Mouse (Mus musculus) left cerebral cortex, postnatal 14 days (tissue): Measurements from ENCODE around the gene Vdr. TPM values are rescaled to one million over a fixed set of nuclear protein-coding genes. Genes with fewer than 3 reads are reported as not detected.
"Not testable (repeated sequence)": the region's sequence is repeated elsewhere in the genome, so short reads cannot be mapped to it uniquely, and the experiment has no call there.

Experiments
- DNase-seq, 2 experiments: peaks; one replicate each; pipeline ENCODE4 v3.0.0; 2021 to 2022; ENCODE audit warnings: low spot score in 2 of 2, mixed read lengths in 1 of 2
- intact Hi-C: fragments of 180-260 bp; cut with DNase I; formaldehyde crosslinking; loops from one replicate; pipeline ENCODE4 v1.15.1; 2025
- total RNA-seq, 2 experiments: library from RNA; stranded (reverse); gene quantifications; 2 replicates each; pipeline ENCODE4 v1.2.3; 2021

Vdr gene
- total RNA-seq, 2 experiments from 2014 or later: 0.13 TPM

DNA sequence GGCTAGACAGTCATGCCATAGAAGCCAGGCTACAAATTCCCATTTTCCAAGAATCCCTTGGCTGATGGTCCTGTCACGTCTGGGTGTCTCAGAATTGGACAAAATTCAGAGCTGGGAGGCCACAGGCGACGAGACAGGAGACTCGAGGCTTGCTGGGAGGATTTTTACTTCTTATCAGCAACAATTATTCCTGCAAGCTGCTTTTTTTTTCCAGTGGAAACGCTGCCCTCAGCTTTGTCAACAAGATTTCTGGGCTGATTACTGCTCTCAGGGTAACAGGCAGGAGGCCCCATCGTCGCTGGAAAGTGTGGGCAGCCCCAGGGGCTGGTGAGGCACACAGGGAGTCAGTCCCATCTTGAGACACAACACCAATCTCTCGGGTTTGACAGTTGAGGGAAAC lies 17.9 kb downstream of the Vdr start:
- intact Hi-C loops: no loop called here
- DNase-seq: no peak

DNA sequence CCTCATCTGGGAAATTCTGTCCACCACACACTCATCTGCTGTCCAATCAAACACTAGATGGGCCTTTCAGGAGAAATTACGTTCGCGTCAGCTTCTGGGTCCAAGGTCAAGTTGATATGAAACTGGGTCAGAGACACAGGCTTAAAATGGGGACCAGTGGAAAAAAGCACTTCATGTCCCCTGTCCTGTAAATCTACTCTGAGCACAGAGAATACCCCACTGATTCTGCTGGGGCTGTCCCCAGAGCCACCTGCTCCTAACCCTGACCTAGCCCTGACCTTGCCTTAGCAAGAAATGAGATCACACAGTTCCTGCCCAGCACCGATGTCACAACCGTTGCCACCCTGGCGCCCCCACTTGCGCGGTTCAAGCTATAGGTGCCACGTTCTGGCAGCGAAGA lies 20.0 kb downstream of the Vdr start:
- intact Hi-C loops: no loop called here

DNA sequence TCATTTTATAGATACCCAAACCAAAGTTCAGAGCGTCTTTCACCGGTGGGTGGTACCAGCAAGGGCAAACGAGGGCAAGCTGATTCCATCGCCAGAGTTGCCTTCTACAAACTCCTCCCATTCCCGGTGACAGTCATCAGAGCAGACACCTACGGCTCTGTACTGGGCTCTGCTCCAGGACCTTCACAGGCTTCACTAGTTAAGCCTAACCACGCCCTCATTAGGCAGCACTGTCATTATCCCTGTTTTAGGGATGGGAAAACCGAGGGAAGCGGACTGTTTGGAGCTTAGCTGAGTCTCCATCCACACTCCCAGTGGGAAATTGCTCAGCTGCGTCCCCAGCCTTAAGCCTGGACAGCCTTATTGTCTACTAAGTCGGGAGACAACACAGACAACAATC lies 20.4 kb downstream of the Vdr start:
- intact Hi-C loops: no loop called here
- DNase-seq: peak in 1 of 2 experiments; percentile 28

More for the DNA sequence above, 20.0 kb downstream of the Vdr start:
- DNase-seq: no peak

DNA sequence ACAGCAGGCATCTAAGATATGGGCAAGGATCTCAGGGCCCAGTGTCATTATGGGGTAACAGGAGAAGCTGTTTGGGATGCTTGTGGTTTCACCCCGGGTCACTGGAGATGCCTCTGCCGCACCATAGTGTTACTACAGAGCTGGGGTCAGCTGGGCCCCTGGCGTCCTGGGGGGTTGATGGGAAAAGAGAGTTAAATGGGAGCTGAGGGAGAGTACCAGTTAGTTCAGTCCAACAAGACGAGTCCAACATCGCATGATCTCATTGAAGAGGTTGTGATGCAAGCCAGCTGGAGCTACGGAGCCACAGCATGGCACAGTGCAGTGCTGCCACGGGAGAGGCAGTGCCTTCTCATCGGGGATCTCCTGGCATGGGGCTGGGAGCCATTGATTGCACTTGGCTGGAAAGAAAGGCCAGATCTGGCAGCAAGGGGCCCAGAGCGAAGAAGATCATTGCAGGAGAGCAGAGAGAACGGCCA lies 22.9 kb downstream of the Vdr start:
- DNase-seq: no peak
- intact Hi-C loops: no loop called here

DNA sequence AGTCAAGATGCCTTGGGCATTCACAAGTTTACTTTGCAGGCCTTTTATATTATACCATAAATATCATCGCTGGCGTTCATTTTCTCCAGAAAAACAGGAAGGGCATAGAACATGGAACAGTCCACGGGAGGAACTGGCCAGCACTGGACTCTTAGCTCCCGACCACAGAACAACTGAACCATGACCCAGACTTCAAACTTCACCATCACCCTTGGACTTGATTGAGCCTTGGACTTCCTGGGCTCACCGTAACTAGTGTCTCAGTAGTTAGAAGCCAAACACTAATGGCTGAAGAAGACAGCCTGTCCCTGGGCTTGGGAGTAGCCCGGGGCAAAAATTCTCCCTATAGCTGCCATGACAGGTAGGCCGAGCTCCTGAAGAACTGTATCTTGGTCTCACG lies 29.0 kb downstream of the Vdr start:
- intact Hi-C loops: no loop called here
- no peak for DNase-seq

DNA sequence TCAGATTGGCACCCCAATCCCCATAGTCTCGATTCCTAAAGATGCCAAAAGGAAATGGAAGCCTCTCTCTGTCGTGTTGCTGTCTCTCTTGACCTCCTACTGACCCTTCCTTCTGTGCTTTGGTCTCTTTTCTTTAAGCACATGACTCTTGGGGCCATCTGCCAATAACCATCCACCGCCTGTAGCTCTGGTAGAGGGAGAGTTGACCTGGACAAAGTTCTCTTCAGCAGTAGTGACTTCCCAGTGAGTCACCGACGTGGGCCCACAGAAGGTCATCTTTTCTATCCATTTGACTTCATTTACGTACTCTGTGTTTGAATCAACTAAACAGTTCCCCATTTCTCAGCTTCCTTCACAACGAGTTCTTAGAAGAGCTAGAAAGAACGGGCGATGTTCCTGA lies 30.0 kb downstream of the Vdr start:
- no peak for DNase-seq

DNA sequence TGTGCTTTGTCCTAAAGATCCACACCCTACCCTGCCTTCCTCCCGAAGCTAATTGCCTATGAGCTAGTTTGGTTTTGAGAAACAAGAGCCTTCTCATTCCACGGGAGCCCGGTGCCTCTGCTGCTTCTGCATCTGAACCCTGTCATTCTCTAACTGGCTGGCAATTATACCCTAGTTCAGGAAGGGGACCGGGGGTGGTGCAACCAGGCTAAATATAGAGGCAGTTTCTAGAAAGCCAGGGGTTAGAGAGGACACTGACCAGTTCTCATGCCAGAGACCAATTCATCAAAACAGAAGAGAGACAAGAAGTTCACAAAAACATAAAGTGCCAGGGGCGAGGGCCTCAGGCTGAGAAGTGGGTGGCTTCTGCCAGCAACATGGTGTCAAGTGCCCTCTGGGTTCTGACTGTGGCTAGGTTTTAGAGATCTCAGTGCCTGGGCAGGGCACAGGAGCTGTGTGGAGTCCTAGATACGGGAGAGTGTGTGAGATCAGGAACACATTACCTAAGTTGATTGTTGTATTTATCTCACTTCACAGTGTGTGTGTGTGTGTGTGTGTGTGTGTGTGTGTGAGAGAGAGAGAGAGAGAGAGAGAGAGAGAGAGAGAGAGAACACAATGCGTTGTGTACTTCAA lies 31.6 kb downstream of the Vdr start:
- no peak for DNase-seq
- intact Hi-C loops: no loop called here

More for the DNA sequence above, 30.0 kb downstream of the Vdr start:
- intact Hi-C loops: no loop called here

DNA sequence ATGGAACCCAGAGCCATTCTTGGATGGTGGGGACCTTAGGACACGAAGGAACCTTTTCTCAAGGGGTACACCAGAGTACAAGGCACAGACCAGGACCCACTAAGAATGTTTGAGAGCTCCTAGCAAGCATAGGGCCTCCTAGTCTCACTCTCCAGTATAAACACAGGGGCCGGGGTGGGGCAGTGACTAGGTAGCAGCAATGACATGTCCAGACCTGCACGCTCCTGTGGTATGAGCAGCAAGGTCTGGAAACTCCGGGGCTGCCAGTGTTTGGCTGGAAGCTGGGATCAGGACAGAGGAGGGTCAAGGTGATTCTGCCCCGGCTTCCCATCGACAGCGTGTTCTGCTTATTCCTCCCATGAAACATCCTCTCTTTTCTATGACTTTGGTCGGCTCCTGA lies 34.6 kb downstream of the Vdr start:
- intact Hi-C loops: no loop called here
- no peak for DNase-seq

DNA sequence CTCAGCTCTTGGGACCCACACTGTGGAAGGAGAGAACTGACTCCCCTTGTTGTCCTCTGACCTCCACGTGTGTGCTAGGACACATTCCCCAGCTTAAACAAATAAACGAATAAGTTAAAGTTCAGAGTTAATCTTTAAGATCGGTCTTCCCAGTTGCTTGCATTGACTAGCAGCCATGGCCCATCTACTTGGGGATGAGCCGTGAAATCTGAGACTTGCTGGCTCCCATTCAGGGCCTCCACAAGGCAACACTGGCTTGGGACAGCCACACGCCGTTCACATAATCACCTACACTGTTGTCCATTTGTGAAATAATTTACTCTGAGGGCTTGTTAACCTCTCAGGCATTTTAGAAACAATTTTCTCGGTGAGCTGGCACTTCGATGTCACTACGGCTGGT lies 36.7 kb downstream of the Vdr start:
- intact Hi-C loops: no loop called here
- no peak for DNase-seq

DNA sequence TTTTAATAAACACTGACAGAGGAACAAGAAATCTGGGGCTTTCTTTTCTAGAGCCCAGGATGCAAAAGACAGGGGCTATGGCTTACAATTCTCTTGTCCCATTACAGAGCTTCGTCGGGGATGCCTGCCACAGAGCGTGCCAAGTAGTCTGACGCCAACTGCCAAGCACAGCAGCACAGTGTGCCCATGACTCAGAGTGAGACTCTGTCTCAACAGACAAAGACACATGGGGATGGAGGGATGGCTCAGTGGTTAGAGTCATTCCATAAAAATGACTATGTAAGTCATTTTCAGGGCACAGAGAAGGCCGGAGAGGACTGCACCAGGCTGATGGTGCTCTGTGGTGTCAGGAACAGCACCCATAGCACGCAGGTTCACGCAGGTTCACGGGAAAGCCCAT lies 38.3 kb downstream of the Vdr start:
- intact Hi-C loops: no loop called here
- DNase-seq: peak; percentile 21 to 69

DNA sequence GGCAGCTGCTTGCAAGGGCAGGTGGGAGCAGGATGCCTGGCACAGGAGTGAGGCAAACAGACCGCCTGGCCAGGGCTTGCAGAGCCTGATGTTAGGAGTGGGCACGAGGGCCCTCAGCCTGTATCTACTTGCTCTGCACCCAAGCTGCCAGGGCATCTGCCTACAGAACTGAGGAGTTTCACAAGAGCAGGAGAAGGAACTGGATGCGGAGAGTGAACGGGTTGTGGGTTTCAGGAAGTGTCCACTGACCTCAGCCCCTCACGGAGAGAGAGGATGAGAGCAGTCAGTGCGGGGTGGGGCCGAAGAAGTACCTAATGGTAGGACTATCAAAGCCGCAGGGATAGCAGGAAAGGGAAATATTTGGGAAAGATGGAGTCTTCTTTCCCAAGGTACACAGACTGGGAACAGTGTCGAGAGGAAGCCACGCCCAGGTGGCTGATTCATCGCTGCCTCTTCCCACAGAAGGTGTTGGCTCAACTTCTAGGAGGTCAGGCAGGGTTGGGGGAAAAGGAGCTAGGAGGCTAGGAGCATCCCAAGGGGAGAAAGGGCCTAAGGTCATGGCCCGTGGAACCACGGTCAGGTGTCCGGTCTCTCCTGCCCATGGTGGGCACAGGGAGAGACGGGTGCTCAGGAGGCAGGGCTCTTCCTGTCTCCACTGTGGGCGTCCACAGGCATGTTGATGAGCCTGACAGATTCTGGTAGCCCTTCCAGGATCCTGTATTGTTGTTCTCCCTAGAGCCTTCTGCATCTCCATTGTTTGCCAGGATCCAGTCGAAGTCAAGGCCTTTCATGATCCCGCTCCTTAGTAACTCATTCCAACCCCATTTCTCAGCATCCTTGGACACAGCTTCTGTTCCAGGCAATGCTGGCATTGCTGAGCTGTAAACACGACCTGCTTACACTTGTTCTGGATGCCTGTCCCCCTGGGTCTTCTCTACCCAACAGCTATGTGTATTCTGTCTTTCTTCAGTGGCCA lies 39.1 kb downstream of the Vdr start:
- intact Hi-C loops: no loop called here
- no peak for DNase-seq

DNA sequence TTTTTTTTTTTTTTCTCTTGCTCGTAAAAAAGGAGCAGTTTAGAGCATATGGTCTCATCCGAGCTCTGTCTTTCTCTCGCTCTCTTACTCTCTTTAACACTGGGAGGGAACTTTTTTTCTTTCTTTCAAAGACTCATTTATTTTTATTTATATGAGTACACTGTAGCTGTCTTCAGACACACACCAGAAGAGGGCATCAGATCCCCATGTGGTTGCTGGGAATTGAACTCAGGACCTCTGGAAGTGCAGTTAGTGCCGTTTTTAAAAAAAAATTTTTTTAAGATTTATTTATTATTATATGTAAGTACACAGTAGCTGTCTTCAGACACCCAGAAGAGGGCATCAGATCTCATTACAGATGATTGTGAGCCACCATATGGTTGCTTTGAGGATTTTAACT lies 40.3 kb downstream of the Vdr start:
- DNase-seq, intact Hi-C loops: not testable (repeated sequence)

DNA sequence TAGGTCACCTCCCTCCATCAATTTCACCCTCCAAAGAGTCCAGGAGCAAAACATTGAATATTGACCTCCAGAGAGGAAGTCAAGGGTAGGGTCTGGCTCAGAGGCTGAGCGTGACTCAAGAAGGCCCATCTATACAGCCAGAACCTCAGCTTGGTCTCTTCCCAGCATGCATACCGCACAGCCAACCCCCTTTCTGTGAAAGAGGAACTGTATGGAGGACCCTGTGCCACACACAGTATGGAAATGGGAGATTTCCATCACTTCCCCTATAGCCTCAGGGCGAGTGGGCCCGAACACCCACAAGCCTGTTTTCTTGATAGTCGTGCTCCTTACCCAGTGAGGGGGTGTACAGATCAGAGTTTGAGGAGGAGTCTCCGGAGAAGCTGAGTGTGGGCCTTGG lies 41.4 kb downstream of the Vdr start:
- intact Hi-C loops: no loop called here
- DNase-seq: no peak

DNA sequence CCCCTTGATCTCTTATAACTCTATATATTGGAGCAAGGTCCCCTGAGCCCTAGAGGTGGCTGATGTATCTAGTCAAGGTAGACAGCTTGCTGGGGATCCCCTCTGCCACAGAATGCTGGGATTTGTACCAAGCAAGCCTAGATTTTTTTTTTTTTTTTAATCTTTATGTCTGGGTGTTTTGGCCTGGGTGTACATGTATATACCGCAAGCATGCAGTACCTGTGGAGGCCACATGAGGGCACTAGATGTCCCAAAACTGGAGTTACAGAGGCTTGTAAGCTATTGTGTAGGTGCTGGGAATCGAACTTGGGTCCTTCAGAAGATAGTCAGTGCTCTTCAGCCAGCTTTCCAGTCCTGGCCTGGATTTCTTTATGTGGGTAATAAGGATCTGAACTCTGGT lies 44.4 kb downstream of the Vdr start:
- intact Hi-C loops: no loop called here
- no peak for DNase-seq

DNA sequence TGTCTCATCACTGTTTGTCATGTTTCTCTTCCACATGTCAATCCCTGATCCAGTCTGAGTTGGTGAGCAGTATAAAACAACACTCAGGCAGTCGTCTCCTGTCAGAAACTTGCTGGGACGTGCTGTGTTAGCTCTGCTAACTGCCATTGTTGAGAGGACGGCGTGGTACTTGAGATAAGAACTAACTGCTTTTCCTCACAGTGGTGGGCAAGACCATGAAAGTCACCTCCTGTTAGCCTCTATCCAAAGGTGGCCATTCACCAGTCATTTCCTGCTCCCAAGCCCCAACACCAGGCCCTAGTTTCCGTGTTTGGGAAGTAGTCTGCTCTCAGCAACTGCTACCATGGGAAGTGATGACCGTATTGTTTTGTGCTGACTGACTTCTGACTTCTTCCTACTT lies 45.3 kb downstream of the Vdr start:
- intact Hi-C loops: no loop called here

DNA sequence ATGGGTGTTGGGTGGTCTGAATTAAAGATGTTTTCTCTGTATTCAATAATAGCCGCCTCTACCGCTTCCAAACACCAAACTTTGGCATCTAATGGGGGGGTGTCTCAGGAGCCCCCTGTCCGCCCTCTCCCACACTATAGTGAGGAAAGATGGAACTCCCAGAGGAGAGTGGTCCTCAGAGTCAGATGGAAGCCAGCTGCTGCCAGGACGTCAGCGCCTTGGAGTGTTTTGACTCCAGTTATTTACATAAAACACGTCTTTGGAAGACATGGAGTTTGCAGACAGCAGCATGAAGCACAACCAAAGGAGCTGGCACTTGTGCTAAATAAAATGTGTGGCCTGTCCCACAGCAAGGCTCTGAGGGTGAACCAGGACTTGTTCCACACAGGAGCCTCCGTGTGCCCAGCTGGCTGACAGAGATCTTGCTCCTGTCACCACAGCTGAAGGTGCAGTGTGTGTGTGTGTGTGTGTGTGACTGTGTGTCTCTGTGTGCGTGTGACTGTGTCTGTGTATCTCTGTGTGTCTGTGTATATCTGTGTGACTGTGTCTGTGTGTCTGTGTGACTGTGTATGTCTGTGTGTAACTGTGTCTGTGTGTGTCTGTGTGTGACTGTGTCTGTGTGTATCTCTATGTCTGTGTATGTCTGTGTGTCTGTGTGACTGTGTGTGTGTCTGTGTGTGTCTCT lies 45.9 kb downstream of the Vdr start:
- intact Hi-C loops: no loop called here
- DNase-seq: no peak

More for the DNA sequence above, 45.3 kb downstream of the Vdr start:
- no peak for DNase-seq

DNA sequence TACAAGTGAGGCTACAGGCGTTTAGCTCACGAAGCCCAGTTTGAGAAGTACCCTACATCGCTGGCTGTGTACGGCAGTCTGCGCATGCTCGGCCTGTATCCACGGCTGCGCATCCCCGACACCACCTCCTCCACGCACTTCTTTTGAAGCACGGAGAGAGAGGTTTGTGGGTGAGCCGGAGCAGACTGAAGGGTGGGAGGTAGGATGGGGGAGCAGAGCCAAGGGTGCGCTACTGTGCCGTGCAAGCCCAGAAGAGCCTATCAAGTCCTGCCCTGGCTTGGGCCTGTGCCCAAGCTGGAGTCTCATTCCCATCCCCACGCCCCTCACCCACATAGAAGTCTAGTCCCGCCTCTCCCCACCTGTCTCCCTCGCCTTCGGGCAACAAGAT lies 46.9 kb downstream of the Vdr start:
- intact Hi-C loops: no loop called here
- DNase-seq: peak; percentile 63 to 71

DNA sequence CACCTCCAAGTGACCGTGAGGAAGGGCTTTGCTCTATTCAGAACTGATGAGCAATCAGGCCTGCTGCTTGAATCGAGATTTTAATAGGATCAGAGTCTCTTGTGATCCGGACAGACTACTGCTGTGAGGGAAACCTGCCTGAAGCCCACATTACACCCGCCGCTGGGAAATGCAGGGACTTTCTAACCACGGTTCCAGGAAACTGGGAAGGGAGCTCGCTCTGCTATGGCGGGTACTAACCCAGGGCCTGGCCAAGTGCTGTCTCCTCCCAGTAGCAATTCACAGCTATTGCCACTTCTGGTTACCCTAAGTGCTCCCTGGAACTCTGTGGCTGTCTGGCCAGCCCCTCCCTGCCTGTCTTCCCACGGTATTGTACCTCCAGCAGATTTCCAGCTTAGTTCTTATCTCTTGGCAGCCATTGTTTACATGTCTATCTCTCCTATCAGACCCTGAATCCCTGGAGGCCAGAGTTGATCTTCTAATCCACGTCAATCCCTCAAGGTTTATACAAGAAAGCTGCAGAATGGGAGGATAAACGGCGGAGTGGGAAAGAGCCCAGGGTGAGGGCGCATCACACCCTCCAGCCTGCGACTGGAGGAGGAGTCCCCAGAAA lies 47.4 kb downstream of the Vdr start:
- intact Hi-C loops: no loop called here
- DNase-seq: no peak

DNA sequence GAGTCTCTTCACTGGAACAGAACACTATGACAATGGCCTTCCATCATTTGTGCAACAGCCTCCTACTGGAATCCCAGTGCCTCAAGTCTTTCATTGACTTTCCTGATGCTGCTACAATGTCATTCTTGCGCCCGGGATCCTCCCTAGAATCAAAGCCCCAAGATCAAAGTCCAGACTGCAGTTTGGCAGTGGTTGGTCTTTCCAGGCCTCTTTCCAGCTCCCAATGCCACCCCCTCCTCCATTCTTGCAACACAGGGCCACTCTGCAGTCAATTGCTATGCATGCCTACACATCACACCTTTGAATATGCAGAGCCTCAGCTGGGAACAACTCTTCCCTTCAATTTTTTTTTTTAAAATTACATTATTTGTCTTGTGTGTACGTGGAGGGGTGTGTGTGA lies 50.1 kb downstream of the Vdr start:
- intact Hi-C loops: no loop called here
- DNase-seq: no peak

DNA sequence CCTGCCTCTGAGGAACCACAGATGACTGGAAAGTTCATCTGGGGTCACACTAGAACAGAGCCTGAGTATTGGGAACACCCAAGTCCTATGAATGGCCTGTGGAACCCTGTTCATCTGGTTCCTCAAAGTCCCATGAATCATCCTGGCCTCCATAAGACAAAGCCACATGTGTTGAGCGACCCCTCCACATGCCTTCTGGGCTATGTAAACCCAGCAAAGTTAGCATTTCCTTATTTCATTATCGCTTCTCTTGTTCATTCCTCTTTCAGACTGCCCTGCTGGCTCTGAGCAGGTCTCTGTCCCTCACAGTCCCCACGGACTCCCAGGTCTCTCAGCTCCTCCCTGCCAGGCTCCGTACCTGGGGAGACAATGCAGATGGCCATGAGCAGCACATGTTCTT lies 52.0 kb downstream of the Vdr start:
- DNase-seq: no peak
- intact Hi-C loops: no loop called here
